In the genomic region with DNA sequence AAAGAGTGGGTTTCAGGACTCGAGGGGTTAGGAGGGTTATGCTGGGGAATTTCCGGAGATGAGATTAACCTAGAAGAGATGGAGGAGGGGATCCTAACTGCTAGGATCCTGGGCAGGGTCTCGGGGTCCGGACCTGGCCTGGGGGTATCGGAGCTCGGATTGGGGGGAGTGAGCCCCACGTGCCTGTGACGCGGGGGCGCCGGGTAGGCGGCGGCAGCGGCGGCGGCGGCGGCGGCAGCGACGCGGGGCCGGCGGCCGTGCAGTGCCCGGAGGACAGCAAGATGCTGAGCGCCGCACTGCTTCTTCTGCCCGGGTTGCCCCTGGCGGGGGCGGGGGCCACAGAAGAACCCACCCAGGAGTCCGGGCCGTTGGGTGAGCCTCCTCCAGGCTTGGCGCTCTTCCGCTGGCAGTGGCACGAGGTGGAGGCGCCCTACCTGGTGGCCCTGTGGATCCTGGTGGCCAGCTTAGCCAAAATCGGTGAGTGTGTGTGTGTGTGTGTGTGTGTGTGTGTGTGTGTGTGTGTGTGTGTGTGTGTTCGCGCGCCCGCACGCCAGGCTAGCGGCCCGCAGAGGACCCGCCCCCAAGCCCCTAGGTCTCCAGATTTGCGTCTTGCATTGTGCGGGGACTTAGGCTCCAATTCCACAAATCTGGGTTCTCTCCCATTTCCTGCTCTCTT, we compare ENCODE assay signal across 1 mouse cellular context.
TF ChIP-seq lines count a peak whose summit lies in the region.

No protein-coding gene starts in this region.

TF ChIP-seq in CH12.LX, 34 proteins besides CTCF, POLR2A, EP300 and RAD21:
- TF ChIP-seq UBTF (IDR thresholded peaks at IDR 0.05; ENCODE audit: low read depth, low read length): 0 out of 2 replicates have a peak, but pooled peaks have one; percentile 10
- no peak for TF ChIP-seq ZC3H11A (IDR thresholded peaks at IDR 0.05; ENCODE audit: low read depth, low read length)
- no peak for TF ChIP-seq MAFK (IDR thresholded peaks at IDR 0.05; ENCODE audit: insufficient replicate concordance, low read length)
- TF ChIP-seq USF1 (IDR thresholded peaks at IDR 0.05; ENCODE audit: low read depth, low read length): peak; percentile 17; the same call in 1 of the 2 replicates
TF ChIP-seq in CH12.LX: peak in this region for 2.
